Mouse (Mus musculus): ENCODE measurements around the gene Pacsin2.

- TF ChIP-seq NANOG (IDR thresholded peaks at IDR 0.05; ENCODE audit: borderline replicate concordance, low read length) = no peak
- no peak for TF ChIP-seq CTCF (conservative IDR thresholded peaks at IDR 0.05; ENCODE audit: low read length)
Measured at GRCm38 (mm10) chr15:83510805-83511405, 46.5 kb upstream of the Pacsin2 start, which contains the start of gene Ttll1.

All from E14TG2a.4 (cell line).